Mouse (Mus musculus): Measurements from ENCODE around the gene Golga4.

DNA sequence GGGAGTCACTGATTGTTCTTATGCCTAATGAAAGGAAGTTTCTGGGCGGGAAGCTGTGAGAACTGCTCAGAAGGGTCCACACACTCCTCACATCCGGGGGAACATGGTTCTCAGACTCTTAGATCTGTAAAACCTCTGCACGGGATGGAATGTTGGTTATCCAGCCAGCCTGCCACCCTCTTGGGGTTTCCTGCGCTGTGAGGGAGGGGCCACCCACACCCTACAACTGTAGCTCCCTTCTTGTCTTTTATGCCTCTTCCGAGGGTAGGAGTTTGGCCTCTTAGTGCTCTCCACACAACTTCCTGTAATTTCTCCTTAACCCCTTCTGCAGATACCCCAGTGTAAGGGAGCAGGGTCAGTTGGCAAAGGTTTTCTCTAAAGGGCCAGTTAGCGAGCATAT lies 76.7 kb downstream of the Golga4 start:
- TF ChIP-seq CTCF (IDR thresholded peaks at IDR 0.05; ENCODE audit: insufficient read depth, low read length) (no peak), POLR2A (IDR thresholded peaks at IDR 0.05; ENCODE audit: borderline replicate concordance, extremely low read depth, low read depth, low read length) (no peak)

Data from lung, adult 2 months (tissue).